Mouse (Mus musculus) intestine, embryonic 16.5 days (tissue): ENCODE data around the gene Usp2. TPM values are rescaled to one million over a fixed set of nuclear protein-coding genes. Genes with fewer than 3 reads are reported as not detected.

ENCODE experiments used
- ATAC-seq: fragments of 200-750 bp; cut with Nextera tagmentation; 2 replicates; pipeline ENCODE4 v1.8.0; 2017; ENCODE audit warnings: moderate TSS enrichment, moderate library complexity
- H3K27ac ChIP-seq: fragments of 300-500 bp; sonication (generic); 2 replicates; pipeline ENCODE4 v1.5.1; 2014; ENCODE audit warnings: mild to moderate bottlenecking, low read length
- H3K27me3 ChIP-seq: fragments of 300-500 bp; sonication (generic); replicated peaks from 2 replicates; pipeline ENCODE4 v1.6.1; 2014; ENCODE audit warnings: low read length, control low read depth, mixed read lengths; ENCODE audit not compliant: control insufficient read depth, insufficient read depth
- H3K36me3 ChIP-seq: fragments of 300-500 bp; sonication (generic); 2 replicates; pipeline ENCODE4 v1.6.1; 2014; ENCODE audit warnings: low read length, control low read depth; ENCODE audit not compliant: control insufficient read depth, insufficient read depth
- H3K4me1 ChIP-seq: fragments of 300-500 bp; sonication (generic); 2 replicates; pipeline ENCODE4 v1.6.1; 2014; ENCODE audit warnings: low read length, control low read depth, mixed read lengths; ENCODE audit not compliant: control insufficient read depth, insufficient read depth
- H3K4me2 ChIP-seq: fragments of 300-500 bp; sonication (generic); 2 replicates; pipeline ENCODE4 v1.6.1; 2014; ENCODE audit warnings: low read depth, low read length, control low read depth
- H3K4me3 ChIP-seq: fragments of 300-500 bp; sonication (generic); 2 replicates; pipeline ENCODE4 v1.5.1; 2014; ENCODE audit warnings: mild to moderate bottlenecking, low read length
- H3K9ac ChIP-seq: fragments of 300-500 bp; sonication (generic); 2 replicates; pipeline ENCODE4 v1.6.1; 2014; ENCODE audit warnings: low read depth, low read length
- H3K9me3 ChIP-seq: fragments of 300-500 bp; sonication (generic); 2 replicates; pipeline ENCODE4 v1.6.1; 2016; ENCODE audit warnings: low read length, control low read depth; ENCODE audit not compliant: control insufficient read depth
- WGBS: fragments of 180-500 bp; shearing (Covaris S2); extraction: QIAGEN DNeasy Blood & Tissue Kit; methylation state at CpG from one replicate; pipeline ENCODE4 v1.1.7; 2014; 5-methylcytosine and 5-hydroxymethylcytosine counted together
- polyA plus RNA-seq: library from polyadenylated mRNA; unstranded; fragments of >200 nt; fragmentation: Nextera tagmentation; extraction: Ambion mirVana; gene quantifications from 2 replicates; pipeline ENCODE4 v1.2.1, GENCODE M21; 2015

Gene Usp2
- polyA plus RNA-seq, 1 experiment from 2014 or later = 15.6 TPM

DNA sequence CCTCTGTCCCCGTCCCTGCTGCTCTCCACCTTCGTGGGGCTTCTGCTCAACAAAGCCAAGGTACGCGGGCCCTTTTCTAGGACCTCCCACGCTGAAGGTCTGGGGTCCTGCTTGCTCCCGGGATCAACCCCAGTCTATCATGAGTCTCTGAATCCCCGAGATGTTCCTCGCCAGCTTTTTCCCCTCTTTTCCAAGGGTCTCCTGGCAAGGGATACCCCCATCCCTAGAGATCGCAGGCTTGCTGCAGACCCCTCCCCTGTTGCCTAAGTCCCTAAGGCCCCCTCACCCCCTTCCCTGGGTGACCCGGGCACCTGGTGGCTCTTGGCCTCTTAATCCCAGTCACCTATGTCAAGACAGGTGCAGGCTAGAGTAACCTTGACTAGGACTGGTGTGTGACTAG lies 18.5 kb downstream of the Usp2 start:
- H3K27ac ChIP-seq = no peak overlapping the region
- no peaks in the 10 kb centered on the region for H3K27me3 ChIP-seq
- peaks cover 49% of the 10 kb centered on the region for H3K4me1 ChIP-seq
- 5% methylated on average over 10 of the region's 10 CpGs for WGBS
- no peaks in the 10 kb centered on the region for H3K9me3 ChIP-seq
- H3K36me3 ChIP-seq = no peaks in the 10 kb centered on the region
- peak overlapping the region; percentile 99 for H3K4me2 ChIP-seq
- ATAC-seq = no peak; the same call in 1 of the 2 replicates
- H3K9ac ChIP-seq = peak overlapping the region; percentile 86
- peak overlapping the region; percentile 66 for H3K4me3 ChIP-seq

DNA sequence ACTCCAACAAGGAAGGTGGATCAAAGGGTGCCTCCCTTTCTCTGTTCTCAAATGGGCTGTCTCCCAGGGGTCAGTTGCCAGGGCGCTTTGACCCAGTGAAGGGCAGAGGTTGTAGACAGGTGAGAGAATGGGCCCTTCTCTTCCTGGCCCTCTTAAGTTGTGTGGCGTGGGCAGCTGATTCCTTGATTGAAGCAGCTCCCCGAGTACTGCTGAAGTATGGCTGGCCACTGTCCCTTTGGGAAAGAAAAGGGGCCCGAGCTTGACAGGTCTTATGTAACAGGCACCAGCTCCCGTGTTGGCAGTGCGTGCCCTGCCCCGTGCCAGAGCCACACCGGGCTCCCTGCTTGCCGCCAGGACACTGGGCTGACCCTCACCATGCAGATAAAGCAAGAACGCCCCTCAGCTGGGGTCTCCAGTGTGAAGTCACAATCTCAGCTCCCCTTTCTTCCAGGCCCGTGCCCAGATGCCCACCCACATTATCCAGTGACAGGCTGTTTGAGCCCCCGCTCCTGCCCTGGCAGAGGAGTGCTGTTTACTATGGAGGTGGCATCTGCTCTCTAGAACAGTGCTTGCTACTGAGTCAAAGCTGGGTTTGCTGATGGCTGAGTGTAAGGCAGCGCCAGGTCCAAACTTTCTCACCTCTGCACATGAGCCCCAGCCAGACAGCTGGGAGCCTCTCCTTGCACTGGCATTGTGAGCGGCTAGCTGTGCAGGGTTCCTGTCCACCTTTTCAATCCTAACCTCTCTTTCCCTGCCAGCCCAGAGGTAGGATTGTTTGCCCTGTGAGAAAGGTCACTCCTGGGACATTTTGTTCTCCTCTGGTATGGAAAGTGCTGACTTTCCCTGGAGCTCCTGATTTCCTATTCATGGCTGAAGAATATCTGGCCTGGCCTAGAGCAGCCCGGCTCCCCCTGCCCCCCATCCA lies 19.2 kb downstream of the Usp2 start:
- Histone ChIP-seq H3K4me3 (no peak overlapping the region; the same call in 1 of the 2 replicates), H3K4me2 (peak overlapping the region; percentile 99), H3K36me3 (no peaks in the 10 kb centered on the region), H3K9ac (0 out of 2 replicates have a peak overlapping the region, but pooled peaks have one; percentile 2), H3K9me3 (no peaks in the 10 kb centered on the region), H3K27ac (no peak overlapping the region), H3K4me1 (peaks cover 48% of the 10 kb centered on the region), H3K27me3 (no peaks in the 10 kb centered on the region)
- ATAC-seq = no peak
- WGBS = 70% methylated on average over 15 of the region's 15 CpGs

DNA sequence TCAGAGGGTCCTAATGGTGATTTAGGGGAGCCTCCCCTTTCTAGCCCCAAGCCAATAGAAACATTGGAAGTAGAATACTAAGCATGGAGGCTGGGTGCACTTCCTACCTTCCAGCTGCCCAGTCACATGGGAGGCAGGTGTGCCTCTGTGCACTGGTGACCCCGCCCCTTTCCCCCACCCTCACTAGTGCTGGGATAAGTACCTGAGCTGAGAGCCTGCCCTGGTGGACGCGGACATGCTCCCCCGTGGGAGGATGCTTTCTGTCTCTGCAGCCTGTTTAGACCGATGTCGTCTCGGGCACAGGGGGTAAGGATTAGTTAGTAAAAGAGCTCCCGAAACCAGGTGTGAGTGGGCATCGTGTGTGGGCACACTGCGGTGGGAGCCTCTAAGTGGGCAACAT lies 20.1 kb downstream of the Usp2 start:
- Histone ChIP-seq H3K9ac (no peak overlapping the region), H3K36me3 (no peaks in the 10 kb centered on the region; the same call in 1 of the 2 replicates), H3K27me3 (no peaks in the 10 kb centered on the region), H3K4me2 (no peak overlapping the region), H3K27ac (no peak overlapping the region), H3K4me1 (peaks cover 46% of the 10 kb centered on the region), H3K4me3 (no peak overlapping the region), H3K9me3 (no peaks in the 10 kb centered on the region)
- no peak for ATAC-seq
- WGBS = 54% methylated on average over 10 of the region's 10 CpGs

DNA sequence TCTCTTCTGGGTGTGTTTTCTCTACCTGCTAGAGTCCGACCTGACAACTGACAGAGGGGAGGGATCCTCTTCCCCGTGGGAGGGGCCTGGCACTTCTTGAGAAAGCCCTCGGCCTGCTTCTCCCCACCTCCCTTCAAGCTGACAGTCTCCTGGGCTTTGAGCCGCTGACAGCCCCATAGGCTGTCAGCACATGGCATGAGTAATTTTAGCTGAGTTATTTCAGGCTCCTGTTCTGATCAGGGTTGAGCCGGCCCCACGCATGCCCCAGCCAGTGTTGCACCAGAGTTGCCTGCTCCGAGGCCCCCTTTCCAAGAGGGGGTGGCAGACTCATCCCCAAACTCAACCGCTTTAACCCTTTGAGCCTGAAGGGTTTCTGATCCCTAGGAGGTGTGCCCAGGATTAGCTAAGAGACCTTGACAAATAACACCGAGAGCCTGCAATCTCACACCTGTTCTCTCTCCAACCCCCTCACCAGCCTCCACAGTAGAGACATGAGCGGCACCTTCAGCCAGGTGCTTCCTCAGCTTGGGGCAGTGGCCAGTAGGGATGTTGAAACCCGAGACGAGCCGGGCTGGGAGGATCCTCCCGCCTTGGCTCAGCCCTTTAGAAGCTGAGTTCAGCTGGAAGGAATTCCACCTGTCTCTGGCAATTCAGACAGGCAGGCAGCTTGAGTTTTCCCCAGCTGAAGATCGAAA lies 21.1 kb downstream of the Usp2 start:
- peak; percentile 38 for ATAC-seq
- Histone ChIP-seq H3K36me3 (no peaks in the 10 kb centered on the region; the same call in none of the 2 replicates), H3K4me2 (0 out of 2 replicates have a peak overlapping the region, but pooled peaks have one; percentile 27), H3K27me3 (no peaks in the 10 kb centered on the region), H3K27ac (peak overlapping the region; percentile 47; the same call in 1 of the 2 replicates), H3K4me1 (peaks cover 46% of the 10 kb centered on the region), H3K4me3 (no peak overlapping the region), H3K9me3 (no peaks in the 10 kb centered on the region), H3K9ac (peak overlapping the region; percentile 35; the same call in 1 of the 2 replicates)
- 7% methylated on average over 15 of the region's 15 CpGs for WGBS

DNA sequence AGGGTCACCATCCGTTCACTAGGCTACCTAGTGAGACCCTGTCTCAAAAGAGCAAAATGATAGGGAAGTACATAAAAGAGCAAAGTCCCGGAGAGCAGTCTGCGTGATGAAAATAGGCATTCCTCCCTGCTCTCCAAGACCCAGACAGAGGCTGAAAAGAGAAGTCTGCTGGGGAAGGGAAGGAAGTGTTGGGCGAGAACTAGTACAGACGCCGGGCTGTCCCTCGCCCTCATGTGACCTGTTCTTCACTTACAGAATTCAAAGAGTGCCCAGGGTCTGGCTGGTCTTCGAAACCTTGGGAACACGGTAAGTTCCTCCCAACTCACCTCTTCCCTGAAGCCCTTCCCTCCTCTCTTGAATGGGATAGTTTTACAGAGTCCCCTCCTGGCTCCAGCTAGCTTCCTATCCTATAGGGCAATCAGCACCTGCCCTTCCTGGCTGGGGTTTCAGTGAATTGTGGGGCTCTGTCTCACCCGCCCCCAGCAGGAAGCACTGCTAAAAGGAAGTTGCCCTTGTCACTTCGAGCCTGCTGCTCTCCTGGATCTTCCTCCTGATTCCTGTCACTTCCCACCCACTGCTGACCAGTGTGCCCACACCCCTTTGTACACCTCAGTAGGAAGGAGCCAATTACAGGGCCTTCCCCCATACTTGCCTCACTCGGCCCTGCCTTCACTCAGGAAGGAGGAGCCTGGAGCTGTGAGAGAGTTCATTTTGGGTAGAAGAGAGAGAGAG lies 22.2 kb downstream of the Usp2 start:
- Histone ChIP-seq H3K4me2 (no peak overlapping the region), H3K36me3 (no peaks in the 10 kb centered on the region; the same call in none of the 2 replicates), H3K27ac (peak overlapping the region; percentile 47), H3K27me3 (no peaks in the 10 kb centered on the region), H3K4me3 (no peak overlapping the region), H3K9ac (no peak overlapping the region), H3K4me1 (peaks cover 36% of the 10 kb centered on the region), H3K9me3 (no peaks in the 10 kb centered on the region)
- 54% methylated on average over 12 of the region's 12 CpGs for WGBS
- ATAC-seq = no peak

DNA sequence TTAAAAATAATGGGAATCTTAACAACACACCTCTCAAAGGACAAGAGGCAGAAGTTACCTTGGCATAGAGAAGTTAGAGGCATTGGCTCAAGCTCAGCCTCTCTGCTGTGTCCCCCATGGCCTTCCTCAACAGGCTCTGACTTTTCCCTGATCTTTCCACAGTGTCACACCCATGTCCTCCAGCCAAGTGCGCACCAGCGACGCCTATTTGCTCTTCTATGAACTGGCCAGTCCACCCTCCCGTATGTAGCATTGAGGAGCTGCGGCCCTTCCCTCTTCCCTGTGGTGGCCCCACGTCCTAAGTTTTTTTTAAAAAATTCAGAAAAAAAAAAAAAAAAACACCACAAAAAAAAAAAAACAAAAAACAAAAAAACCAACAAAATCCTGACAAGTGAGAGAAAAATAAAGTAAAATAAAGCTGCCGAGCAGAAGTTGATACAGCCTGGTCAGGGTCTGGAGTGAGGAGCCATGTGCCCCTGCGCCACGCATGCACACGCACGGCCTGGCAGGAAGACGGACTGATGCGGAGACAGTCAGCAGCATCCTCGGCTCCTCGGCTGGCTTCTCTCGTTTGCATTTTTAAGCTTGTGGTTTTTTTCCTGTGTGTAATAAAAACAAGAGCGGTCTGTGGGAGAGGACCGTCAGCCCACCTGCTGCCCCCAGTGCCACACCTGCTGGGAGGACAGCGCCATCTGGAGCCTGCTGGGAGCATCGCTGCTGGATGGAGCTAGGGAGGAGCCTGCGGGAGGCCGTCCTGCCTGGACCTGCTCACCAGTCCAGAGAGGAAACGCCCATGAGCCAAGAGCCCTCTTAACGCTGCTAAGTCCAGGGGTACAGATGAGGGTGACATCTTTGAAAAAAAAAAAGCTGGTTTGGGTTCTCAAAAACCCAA lies 27.0 kb downstream of the Usp2 start:
- no peaks in the 10 kb centered on the region for H3K27me3 ChIP-seq
- H3K27ac ChIP-seq = no peak overlapping the region
- H3K9me3 ChIP-seq = no peaks in the 10 kb centered on the region
- H3K4me2 ChIP-seq = no peak overlapping the region
- no peak overlapping the region for H3K9ac ChIP-seq
- H3K4me3 ChIP-seq = no peak overlapping the region
- WGBS = 39% methylated on average over 24 of the region's 24 CpGs
- peak; percentile 42 for ATAC-seq
- peaks cover 5% of the 10 kb centered on the region; the same call in 1 of the 2 replicates for H3K4me1 ChIP-seq
- no peaks in the 10 kb centered on the region; the same call in none of the 2 replicates for H3K36me3 ChIP-seq

DNA sequence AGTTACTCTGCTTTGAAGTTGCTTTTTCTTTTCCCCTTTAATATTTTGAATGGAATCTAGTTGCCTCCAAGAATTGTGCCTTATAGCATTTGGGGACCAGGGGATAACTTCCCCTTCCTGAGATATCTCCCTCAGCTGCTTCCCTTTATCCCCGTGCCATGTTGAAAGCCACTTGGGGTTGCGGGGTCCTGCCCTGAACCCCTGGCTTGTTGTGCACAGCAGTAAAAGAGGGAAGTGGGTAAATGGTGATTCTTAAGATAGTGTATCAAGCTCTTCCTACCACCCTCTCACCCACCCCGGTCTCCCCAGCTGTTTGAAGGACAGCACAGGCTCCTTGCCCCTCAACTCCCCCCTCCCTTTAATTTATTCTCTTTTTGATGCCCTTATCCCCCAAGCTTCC lies 27.9 kb downstream of the Usp2 start:
- no peak overlapping the region for H3K4me2 ChIP-seq
- no peak for ATAC-seq
- H3K4me1 ChIP-seq = no peaks in the 10 kb centered on the region
- no peaks in the 10 kb centered on the region; the same call in none of the 2 replicates for H3K36me3 ChIP-seq
- 95% methylated on average over 3 of the region's 3 CpGs for WGBS
- H3K27ac ChIP-seq = no peak overlapping the region
- H3K9ac ChIP-seq = no peak overlapping the region
- H3K27me3 ChIP-seq = no peaks in the 10 kb centered on the region
- H3K9me3 ChIP-seq = no peaks in the 10 kb centered on the region
- no peak overlapping the region for H3K4me3 ChIP-seq

DNA sequence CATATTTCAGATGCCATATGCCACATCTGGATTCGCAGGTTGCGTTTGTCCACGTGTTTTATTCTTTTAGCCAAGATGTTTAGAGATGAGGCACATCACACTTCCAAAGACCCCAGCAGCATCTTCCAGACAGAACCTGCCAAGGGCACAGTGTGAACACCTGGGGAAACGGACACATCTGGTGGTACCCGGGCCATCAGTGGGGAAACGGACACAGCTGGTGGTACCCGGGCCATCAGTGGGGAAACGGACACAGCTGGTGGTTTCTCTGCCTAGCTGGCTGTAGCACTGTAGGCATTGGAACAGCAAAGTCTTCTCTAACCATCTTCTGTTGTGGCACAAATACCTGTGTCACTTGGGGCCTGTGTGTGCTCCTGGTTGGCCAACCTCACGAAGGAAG lies 29.0 kb downstream of the Usp2 start:
- Histone ChIP-seq H3K36me3 (no peaks in the 10 kb centered on the region; the same call in none of the 2 replicates), H3K9me3 (no peaks in the 10 kb centered on the region), H3K27ac (no peak overlapping the region), H3K4me3 (no peak overlapping the region), H3K9ac (no peak overlapping the region), H3K27me3 (no peaks in the 10 kb centered on the region), H3K4me1 (no peaks in the 10 kb centered on the region), H3K4me2 (no peak overlapping the region)
- WGBS = 92% methylated on average over 9 of the region's 9 CpGs
- no peak for ATAC-seq
